ENCODE assay signal across 8 mouse cellular contexts in the genomic region with DNA sequence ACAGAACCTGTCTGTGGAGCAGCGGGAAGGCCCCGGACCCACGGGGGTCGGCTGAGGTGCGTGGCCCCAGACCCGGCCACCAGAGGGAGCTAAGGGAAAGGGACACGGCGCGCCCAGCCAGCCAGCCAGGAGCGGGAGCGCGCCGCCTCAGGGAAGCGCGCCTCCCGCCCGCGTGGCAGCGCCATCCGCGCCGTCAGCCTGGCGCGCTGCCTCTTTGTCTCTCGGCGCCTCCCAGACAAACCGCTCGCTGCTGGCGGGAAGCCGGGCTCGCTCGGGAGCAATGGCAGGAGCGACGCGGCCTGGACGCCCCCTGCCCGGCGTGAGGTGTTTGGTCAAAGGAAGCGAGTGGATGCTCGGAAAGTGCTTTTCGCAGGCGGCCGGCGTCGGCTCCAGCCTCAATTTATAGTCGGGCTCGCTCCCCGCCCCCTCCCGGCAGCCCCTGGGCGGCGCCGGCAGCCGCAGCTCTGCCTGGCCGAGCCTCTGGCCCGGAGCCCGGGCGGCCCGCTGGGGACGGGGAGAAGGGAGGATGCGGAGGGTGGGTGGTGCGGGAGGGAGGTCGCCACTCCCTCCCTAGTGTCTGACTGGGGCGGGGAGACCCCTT. TPM values are rescaled to one million over a fixed set of nuclear protein-coding genes. Genes with fewer than 3 reads are reported as not detected.
A peak's percentile ranks its signal among the peaks of the same experiment; 100 is the strongest.
DNase-seq lines count a peak whose midpoint lies in the region; ATAC-seq lines count a peak whose summit lies in the region.

No protein-coding gene starts in this region.

- DNase-seq in R1 (ENCODE audit: low read depth, low spot score), result peak; percentile 79
- peak; percentile 95 to 96 for DNase-seq in cerebellum, postnatal 25 days
- peak; percentile 90 to 91 for DNase-seq in frontal cortex, postnatal 36 days (ENCODE audit: low spot score in 2 of 2)
- peak; percentile 87 to 90 for DNase-seq in left cerebral cortex, adult 18-20 months (ENCODE audit: low spot score in 2 of 2)
- peak; percentile 90 to 94 for DNase-seq in lung, postnatal 4 days
- peak; percentile 94 for DNase-seq in retina, postnatal 1 day
- DNase-seq in thymus, postnatal 4 days, result peak; percentile 96

- peaks cover 58% of the 10 kb centered on the region for H3K4me1 ChIP-seq in hindbrain, embryonic 15.5 days (replicated peaks)

- no peaks in the 10 kb centered on the region for H3K9me3 ChIP-seq in hindbrain, embryonic 15.5 days

- peak overlapping the region; percentile 74 for H3K4me2 ChIP-seq in hindbrain, embryonic 15.5 days

- peak; percentile 79 for ATAC-seq in hindbrain, embryonic 15.5 days (ENCODE audit: low FRiP score, low read depth)

- H3K4me3 ChIP-seq in hindbrain, embryonic 15.5 days, result peak overlapping the region; percentile 50

- WGBS in hindbrain, embryonic 15.5 days, result 0% methylated on average over 47 of the region's 63 CpGs

- peak overlapping the region; percentile 79 for H3K9ac ChIP-seq in hindbrain, embryonic 15.5 days

- peak overlapping the region; percentile 99 for H3K27ac ChIP-seq in hindbrain, embryonic 15.5 days (replicated peaks)

- no peaks in the 10 kb centered on the region for H3K36me3 ChIP-seq in hindbrain, embryonic 15.5 days

- no peaks in the 10 kb centered on the region for H3K27me3 ChIP-seq in hindbrain, embryonic 15.5 days

RNA-seq across cellular contexts. Expression of a gene that starts 20.3 kb away (rescaled TPM):
- 11.1 and 12.6 TPM in 2 replicates for polyA plus RNA-seq in hindbrain, embryonic 15.5 days (2015; fragmentation: Nextera tagmentation; extraction: Ambion mirVana)
- 10 to 100 TPM; 70.5 to 76.1 TPM for total RNA-seq in left cerebral cortex, adult 18-20 months (2021)

RNA-seq across cellular contexts. Expression of a gene that starts 33.2 kb away (rescaled TPM):
- 0.14 and 0.16 TPM in 2 replicates for polyA plus RNA-seq in hindbrain, embryonic 15.5 days (2015; fragmentation: Nextera tagmentation; extraction: Ambion mirVana)
- not detected for total RNA-seq in left cerebral cortex, adult 18-20 months (2021)

RNA-seq across cellular contexts. Expression of a gene that starts 35.1 kb away (rescaled TPM):
- polyA plus RNA-seq in hindbrain, embryonic 15.5 days (2015; fragmentation: Nextera tagmentation; extraction: Ambion mirVana), result 0.23 and 0.52 TPM in 2 replicates
- total RNA-seq in left cerebral cortex, adult 18-20 months (2021), result under 1 TPM in 1 of 2 experiments, not detected in 1; 0.23 TPM

RNA-seq across cellular contexts. Expression of a gene that starts 49.9 kb away (rescaled TPM):
- 0.12 and 0.26 TPM in 2 replicates for polyA plus RNA-seq in hindbrain, embryonic 15.5 days (2015; fragmentation: Nextera tagmentation; extraction: Ambion mirVana)
- not detected for total RNA-seq in left cerebral cortex, adult 18-20 months (2021)

RNA-seq across cellular contexts. Expression of a gene that starts 50.4 kb away (rescaled TPM):
- not detected in 2 replicates for polyA plus RNA-seq in hindbrain, embryonic 15.5 days (2015; fragmentation: Nextera tagmentation; extraction: Ambion mirVana)
- not detected for total RNA-seq in left cerebral cortex, adult 18-20 months (2021)

Comparison
In these comparisons a context has a peak if more than half of its experiments do, and no peak if none do; other contexts are left out.
1. Peak in every context shown above with its lines: DNase-seq, ATAC-seq, H3K4me3 ChIP-seq and H3K27ac ChIP-seq.